Mouse (Mus musculus) activated CD4-positive, CD25-positive, alpha-beta regulatory T cell, adult 4 months (primary cell): ENCODE data around the gene Shcbp1. TPM values are rescaled to one million over a fixed set of nuclear protein-coding genes. Genes with fewer than 3 reads are reported as not detected.
"Not testable (repeated sequence)": the region's sequence is repeated elsewhere in the genome, so short reads cannot be mapped to it uniquely, and the experiment has no call there.

ENCODE experiments used
- ATAC-seq: one replicate; pipeline ENCODE4 v1.8.0; 2017
- polyA plus RNA-seq, 2 experiments: library from polyadenylated mRNA; unstranded; fragments of 100-300 nt; shearing (Covaris generic); gene quantifications; one replicate each; pipeline ENCODE4 v1.2.1; 2017

Gene Shcbp1
- 10 to 100 TPM; 15.5 to 21.2 TPM for polyA plus RNA-seq

DNA sequence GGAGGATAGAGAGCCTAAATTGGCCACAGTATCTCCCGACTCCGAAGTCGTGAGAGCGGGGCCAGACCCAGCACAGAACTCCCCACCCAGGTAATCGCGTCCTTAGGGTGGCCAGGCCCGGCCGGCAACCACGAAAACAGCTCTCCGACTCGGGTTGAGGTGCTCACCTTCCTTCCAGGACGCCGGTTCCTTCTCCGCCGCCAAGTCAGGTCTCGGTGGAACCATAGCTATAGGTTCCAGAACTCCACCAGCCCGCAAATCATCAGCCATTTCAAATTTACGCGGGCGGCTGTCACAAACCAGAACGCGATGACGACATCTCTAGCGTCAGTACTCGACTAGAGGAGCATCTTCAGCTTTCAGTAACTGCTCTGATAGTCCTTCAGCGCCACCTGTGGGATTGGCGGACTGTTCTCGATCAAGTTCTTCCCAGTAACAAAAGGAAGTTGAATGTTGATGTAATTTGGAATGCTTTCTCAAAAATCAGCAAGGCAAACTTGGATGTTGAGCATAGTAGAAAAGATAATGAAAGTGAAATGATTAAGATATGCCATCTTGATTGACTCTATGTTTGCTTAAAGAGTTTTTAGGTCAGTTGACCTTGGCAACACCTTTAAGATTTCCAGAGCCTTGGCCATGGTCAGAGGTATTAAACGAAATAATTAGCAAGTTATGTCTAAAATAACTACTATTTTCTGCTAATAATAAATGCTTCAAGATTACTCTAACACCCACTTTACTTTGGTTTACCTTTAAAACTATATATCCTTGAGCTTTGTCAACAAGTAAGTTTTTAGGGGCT, at the start of gene Shcbp1:
TSS of gene Shcbp1 (minus strand) at position 314 of the 802 bp plus-strand sequence.
- ATAC-seq, result peak; percentile 98

DNA sequence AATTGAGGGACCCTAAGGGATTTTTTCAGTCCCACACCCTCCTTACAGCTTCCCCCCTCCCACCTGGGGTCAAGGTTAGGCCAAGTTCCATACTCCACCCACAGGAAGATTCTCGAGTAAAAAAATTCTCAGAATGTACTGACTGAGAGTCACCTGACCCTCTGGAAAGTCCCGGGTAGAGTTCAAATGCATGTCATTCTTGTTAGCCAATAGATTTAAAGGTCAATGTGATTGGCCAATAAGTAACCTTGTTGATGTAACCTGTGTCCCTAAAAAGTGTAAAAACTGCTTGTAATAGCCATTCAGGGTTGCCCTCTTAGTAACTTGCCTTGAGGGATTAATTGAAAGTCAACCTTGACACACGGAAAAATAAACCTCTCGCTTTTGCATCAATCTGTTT, 29.5 kb upstream of the Shcbp1 start:
- ATAC-seq, result no peak

DNA sequence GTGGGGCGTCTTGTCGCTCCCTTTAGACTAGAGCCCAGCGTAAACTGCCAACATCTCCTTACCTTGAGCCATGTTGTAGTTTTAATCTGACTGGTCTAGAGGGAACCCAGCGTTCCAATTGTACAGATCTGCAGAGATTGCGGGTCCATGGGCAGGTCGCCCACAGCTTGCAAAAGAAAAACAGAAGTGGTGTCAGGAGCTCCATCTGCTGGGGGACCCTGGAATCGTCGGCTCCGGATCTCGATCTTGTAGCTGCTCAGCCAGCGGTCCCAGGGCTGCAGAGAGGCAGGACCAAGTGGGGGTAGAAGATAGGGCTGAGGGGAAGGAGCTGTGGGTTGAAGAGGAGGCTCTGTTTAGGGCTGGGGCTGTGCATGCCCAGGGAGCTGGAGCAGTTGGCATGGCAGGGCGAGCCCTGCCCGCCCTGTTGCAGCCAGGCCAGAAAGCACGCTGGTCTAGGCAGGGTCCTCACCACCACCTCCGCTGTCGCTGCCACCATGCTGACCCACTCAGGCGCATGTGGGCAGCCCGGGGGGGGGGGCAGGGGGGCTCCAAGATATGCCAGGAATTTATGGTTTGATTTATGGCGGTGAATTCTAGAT, 21.3 kb upstream of the Shcbp1 start:
- no peak for ATAC-seq

GRCm38 (mm10) chr8:4778266-4778665, 1.1 kb downstream of the Shcbp1 start:
- no peak for ATAC-seq

GRCm38 (mm10) chr8:4764751-4765150, 14.6 kb downstream of the Shcbp1 start:
- no peak for ATAC-seq

DNA sequence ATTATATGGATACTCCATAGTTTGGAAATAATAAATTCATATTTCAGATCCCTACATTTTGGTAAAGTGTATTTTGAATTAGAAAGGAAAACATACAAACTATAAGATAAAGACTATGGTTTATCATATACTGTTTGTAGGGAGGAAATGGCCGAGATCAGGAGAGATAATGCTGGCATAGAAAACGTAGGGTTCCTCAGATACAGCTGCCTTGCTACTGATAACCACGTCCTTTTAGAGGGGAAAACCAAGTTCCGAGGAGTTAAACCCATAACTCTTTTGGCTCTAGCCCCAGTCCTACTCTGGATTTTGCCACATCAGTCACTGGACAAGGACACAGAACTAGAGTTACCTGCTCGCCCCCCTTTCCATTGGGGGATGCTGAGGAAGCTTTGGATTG, 26.3 kb downstream of the Shcbp1 start:
- ATAC-seq, result no peak

DNA sequence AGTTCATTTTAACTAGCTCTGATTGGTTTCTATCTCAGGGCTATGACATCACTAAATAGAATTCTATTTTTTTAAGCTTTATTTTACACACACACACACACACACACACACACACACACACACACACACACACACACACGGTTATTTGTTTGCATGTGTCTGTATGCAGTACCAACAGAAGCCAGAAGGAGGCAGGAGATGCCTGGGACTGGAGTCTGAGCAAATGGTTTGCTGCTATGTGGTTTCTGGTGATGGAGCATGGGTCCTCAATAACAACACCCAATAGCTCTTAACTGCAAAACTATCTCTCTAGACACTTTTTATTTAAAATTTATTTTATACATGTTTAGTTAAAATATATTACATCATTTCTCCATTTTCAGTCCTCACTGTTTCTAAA, 48.4 kb downstream of the Shcbp1 start:
- peak; percentile 36 for ATAC-seq

GRCm38 (mm10) chr8:4715546-4715945, 63.8 kb downstream of the Shcbp1 start:
- no peak for ATAC-seq

- not testable (repeated sequence) for ATAC-seq
These were observed 71.0 kb downstream of the Shcbp1 start for GRCm38 (mm10) chr8:4708346-4708745.

DNA sequence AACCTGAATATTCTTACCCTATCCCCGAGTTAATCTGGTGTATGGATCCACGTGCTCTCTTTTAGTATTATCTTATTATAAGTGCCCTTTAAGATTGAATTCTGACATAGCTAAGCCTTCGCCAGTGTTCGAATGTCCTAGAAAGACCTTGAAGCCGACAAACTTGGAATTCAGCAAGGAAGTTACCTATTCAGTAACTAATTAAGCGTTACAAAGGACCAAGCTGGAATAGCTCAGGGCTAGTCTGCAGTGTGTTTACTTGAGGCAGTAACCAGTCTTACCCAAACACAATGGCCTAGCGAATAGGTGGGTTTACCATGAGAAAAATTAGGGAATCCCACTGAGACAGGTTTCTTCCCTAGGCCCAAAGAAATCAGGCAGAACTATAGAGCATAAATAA, 71.5 kb downstream of the Shcbp1 start:
- not testable (repeated sequence) for ATAC-seq

DNA sequence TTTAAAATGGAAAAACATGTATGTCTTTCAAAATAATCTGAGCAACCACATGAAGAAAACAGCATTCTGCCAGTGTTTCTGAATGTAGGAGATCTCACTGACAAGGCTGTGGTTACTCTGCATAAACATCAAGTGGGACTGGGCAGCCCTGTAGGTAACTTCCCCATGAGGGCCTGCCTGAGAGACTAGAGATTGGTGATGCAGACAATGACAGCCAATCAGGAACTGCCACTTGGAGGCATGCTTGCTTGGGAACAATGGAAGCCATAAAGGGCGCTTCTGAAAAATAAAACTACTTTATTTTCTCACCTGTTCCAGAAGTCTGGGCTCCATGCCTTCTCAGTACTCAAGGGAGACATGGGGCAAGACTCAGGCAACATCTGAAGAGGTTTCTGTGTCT, 87.7 kb downstream of the Shcbp1 start:
- ATAC-seq, result no peak

Other genes with a start within 250 kb of the Shcbp1 start
- 10 to 100 TPM; 15.1 to 19.8 TPM for gene Zfp958, start 166.4 kb downstream of the Shcbp1 start, polyA plus RNA-seq